Mouse (Mus musculus) left cerebral cortex, adult 11 months (tissue): Measurements from ENCODE around the gene Sumo3.

ENCODE experiments used
- DNase-seq: peaks from one replicate; pipeline ENCODE4 v3.0.0; 2022; ENCODE audit warnings: low spot score

The Sumo3 gene

GRCm38 (mm10) chr10:77589117-77589516, 16.8 kb upstream of the Sumo3 start:
- no peak for DNase-seq

- no peak for DNase-seq
Measured at GRCm38 (mm10) chr10:77589749-77590148, 16.1 kb upstream of the Sumo3 start.

GRCm38 (mm10) chr10:77590812-77591211, 15.1 kb upstream of the Sumo3 start:
- DNase-seq, result no peak

- DNase-seq, result peak; percentile 75
Measured at GRCm38 (mm10) chr10:77591546-77591945, 14.4 kb upstream of the Sumo3 start.

GRCm38 (mm10) chr10:77596060-77596459, 9.8 kb upstream of the Sumo3 start:
- peak; percentile 56 for DNase-seq

GRCm38 (mm10) chr10:77603021-77603420, 2.9 kb upstream of the Sumo3 start:
- no peak for DNase-seq

- no peak for DNase-seq
Measured at GRCm38 (mm10) chr10:77604111-77604510, 1.8 kb upstream of the Sumo3 start.

GRCm38 (mm10) chr10:77604958-77605357, 939 bp upstream of the Sumo3 start:
- DNase-seq, result no peak

- no peak for DNase-seq
Measured at GRCm38 (mm10) chr10:77605368-77605767, 529 bp upstream of the Sumo3 start.

- no peak for DNase-seq
Measured at GRCm38 (mm10) chr10:77606855-77607254, 958 bp downstream of the Sumo3 start.

- no peak for DNase-seq
Measured at GRCm38 (mm10) chr10:77607441-77607840, 1.5 kb downstream of the Sumo3 start.

GRCm38 (mm10) chr10:77608589-77608988, 2.7 kb downstream of the Sumo3 start:
- DNase-seq, result no peak

- no peak for DNase-seq
Measured at GRCm38 (mm10) chr10:77610221-77610961, 4.5 kb downstream of the Sumo3 start.

- DNase-seq, result no peak
Measured at GRCm38 (mm10) chr10:77613409-77613808, 7.5 kb downstream of the Sumo3 start.

- DNase-seq, result no peak
Measured at GRCm38 (mm10) chr10:77615647-77616046, 9.8 kb downstream of the Sumo3 start.

GRCm38 (mm10) chr10:77616166-77616565, 10.3 kb downstream of the Sumo3 start:
- DNase-seq, result no peak

GRCm38 (mm10) chr10:77616926-77617325, 11.0 kb downstream of the Sumo3 start:
- no peak for DNase-seq

- no peak for DNase-seq
Measured at GRCm38 (mm10) chr10:77621546-77621945, 15.6 kb downstream of the Sumo3 start.

- peak; percentile 84 for DNase-seq
Measured at GRCm38 (mm10) chr10:77622055-77622988, 16.4 kb downstream of the Sumo3 start, which contains the start of gene Ube2g2. TSS of gene Ube2g2 (plus strand) at chr10:77622275.

GRCm38 (mm10) chr10:77623069-77623492, 17.2 kb downstream of the Sumo3 start:
- no peak for DNase-seq

- DNase-seq, result no peak
Measured at GRCm38 (mm10) chr10:77623639-77624400, 17.9 kb downstream of the Sumo3 start.

- no peak for DNase-seq
Measured at GRCm38 (mm10) chr10:77624570-77624995, 18.7 kb downstream of the Sumo3 start.
